In the genomic region with DNA sequence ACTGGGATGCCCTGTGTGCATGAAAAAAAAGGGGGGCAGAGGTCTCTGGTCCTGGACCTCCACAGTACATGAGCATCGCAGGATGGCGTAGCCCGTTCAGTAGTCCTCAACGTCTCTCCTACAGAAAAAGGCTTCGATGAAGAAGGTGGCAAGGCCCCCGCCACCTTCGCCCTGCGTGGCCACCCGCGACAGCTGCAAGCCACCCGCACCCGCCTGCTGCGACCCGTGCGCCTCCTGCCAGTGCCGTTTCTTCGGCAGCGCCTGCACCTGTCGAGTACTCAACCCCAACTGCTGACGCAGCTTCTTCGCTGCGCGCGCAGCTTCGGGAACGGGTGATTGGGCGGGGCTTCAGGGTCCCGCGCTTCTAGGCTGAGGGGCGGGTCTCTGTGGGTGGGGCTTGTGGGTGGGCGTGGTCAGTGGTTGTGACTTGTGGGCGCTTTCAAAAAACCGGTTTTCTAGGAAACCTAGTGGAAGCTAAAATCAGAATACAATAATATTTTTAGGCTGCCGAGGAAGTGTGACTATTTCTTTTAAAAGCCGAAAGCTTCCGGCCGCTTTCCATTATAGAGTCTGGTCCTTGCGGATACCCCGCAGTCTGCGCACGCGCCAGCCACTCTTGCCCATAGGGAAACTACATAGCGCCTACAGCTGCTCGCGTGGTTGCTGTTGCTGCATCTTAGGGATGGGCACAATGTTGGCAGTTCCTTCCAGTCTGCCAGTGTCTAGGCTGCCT, we compare ENCODE assay signal across 8 mouse cellular contexts. TPM values are rescaled to one million over a fixed set of nuclear protein-coding genes. Genes with fewer than 3 reads are reported as not detected.
DNase-seq lines count a peak whose midpoint lies in the region; ATAC-seq lines count a peak whose summit lies in the region.

No protein-coding gene starts in this region.

- no peaks in the 10 kb centered on the region for H3K79me2 ChIP-seq in macrophage (ENCODE audit: inconsistent target)

- peak overlapping the region; percentile 75 for H3K9ac ChIP-seq in hindbrain, embryonic 16.5 days (ENCODE audit: low read depth, low read length)

- whole genome bisulfite sequencing in hindbrain, embryonic 16.5 days = under 1% methylated on average over 45 of the region's 45 CpGs
- under 1% methylated on average over 43 of the region's 45 CpGs for WGBS in macrophage (ENCODE audit: missing documents)

- no peaks in the 10 kb centered on the region for H3K27me3 ChIP-seq in hindbrain, embryonic 16.5 days (replicated peaks; ENCODE audit: control insufficient read depth, insufficient read depth, low read length)

- peak; percentile 96 for ATAC-seq in hindbrain, embryonic 16.5 days

- peak overlapping the region; percentile 52 for H3K4me3 ChIP-seq in hindbrain, embryonic 16.5 days (ENCODE audit: low read length)
- peak overlapping the region; percentile 30 for H3K4me3 ChIP-seq in macrophage (ENCODE audit: inconsistent target)

- peak overlapping the region; percentile 90 for H3K27ac ChIP-seq in hindbrain, embryonic 16.5 days (ENCODE audit: low read depth, low read length)
- peak overlapping the region; percentile 77 for H3K27ac ChIP-seq in macrophage

- DNase-seq in R1 (ENCODE audit: low read depth, low spot score) = peak; percentile 94
- peak; percentile 98 to 99 for DNase-seq in cerebellum, postnatal 25 days
- DNase-seq in frontal cortex, postnatal 36 days (ENCODE audit: low spot score in 2 of 2) = peak; percentile 90
- peak; percentile 93 for DNase-seq in left cerebral cortex, adult 18-20 months (ENCODE audit: low spot score in 2 of 2)
- peak; percentile 93 for DNase-seq in right cerebral cortex, adult 18-20 months
- peak; percentile 87 for DNase-seq in urinary bladder, postnatal 10 days (ENCODE audit: low spot score)

- no peaks in the 10 kb centered on the region for H3K36me3 ChIP-seq in hindbrain, embryonic 16.5 days (ENCODE audit: control insufficient read depth, insufficient read depth, low read length)
- H3K36me3 ChIP-seq in macrophage (ENCODE audit: inconsistent target) = no peaks in the 10 kb centered on the region

- H3K9me3 ChIP-seq in hindbrain, embryonic 16.5 days (ENCODE audit: control insufficient read depth, low read length) = no peaks in the 10 kb centered on the region

- peak overlapping the region; percentile 60 for H3K4me2 ChIP-seq in hindbrain, embryonic 16.5 days (ENCODE audit: low read length)

- H3K4me1 ChIP-seq in hindbrain, embryonic 16.5 days (ENCODE audit: control insufficient read depth, insufficient read depth, low read depth, low read length) = peaks cover 5% of the 10 kb centered on the region

RNA-seq across cellular contexts. Expression of gene Ahcy, which starts 23.6 kb away (rescaled TPM):
- 33.3 and 36.6 TPM in 2 replicates for polyA plus RNA-seq in hindbrain, embryonic 16.5 days (2015; fragmentation: Nextera tagmentation; extraction: Ambion mirVana)
- total RNA-seq in left cerebral cortex, adult 18-20 months (2021) = 10 to 100 TPM; 13.8 to 17.2 TPM
- total RNA-seq in macrophage (2018; cell fraction: chromatin; rRNA removed) = 10 to 100 TPM in 1 of 26 experiments, 1 to 10 TPM in 25; 1.2 to 11.9 (median 5.9) TPM
- total RNA-seq in macrophage (2018; cell fraction: cytosol; rRNA removed) = 10 to 100 TPM in 25 of 26 experiments, 1 to 10 TPM in 1; 9.8 to 19.2 (median 16.2) TPM
- 10 to 100 TPM in 6 of 26 experiments, 1 to 10 TPM in 20; 2.5 to 25.7 (median 6.1) TPM for total RNA-seq in macrophage (2018; cell fraction: nucleus; rRNA removed)
- 11.2 to 40.1 TPM (median 16.2 TPM) in 3 replicates for polyA plus RNA-seq in macrophage (2018)

RNA-seq across cellular contexts. Expression of gene Gm14226, which starts 32.6 kb away (rescaled TPM):
- polyA plus RNA-seq in hindbrain, embryonic 16.5 days (2015; fragmentation: Nextera tagmentation; extraction: Ambion mirVana) = 0.19 and 0.21 TPM in 2 replicates
- total RNA-seq in left cerebral cortex, adult 18-20 months (2021) = under 1 TPM; 0.26 TPM
- not detected for total RNA-seq in macrophage (2018; cell fraction: chromatin; rRNA removed)
- total RNA-seq in macrophage (2018; cell fraction: cytosol; rRNA removed) = not detected
- not detected for total RNA-seq in macrophage (2018; cell fraction: nucleus; rRNA removed)
- polyA plus RNA-seq in macrophage (2018) = not detected in 3 replicates

Comparison
In these comparisons a context has a peak if more than half of its experiments do, and no peak if none do; other contexts are left out.
1. Peak in every context shown above with its lines: DNase-seq, ATAC-seq, H3K4me3 ChIP-seq and H3K27ac ChIP-seq.